Mouse (Mus musculus) limb, embryonic 11.5 days (tissue): Measurements from ENCODE around the gene Zfp609. TPM values are rescaled to one million over a fixed set of nuclear protein-coding genes. Genes with fewer than 3 reads are reported as not detected.

Experiments
- ATAC-seq: fragments of 200-750 bp; cut with Nextera tagmentation; 2 replicates; pipeline ENCODE4 v1.8.0; 2017; ENCODE audit warnings: low read depth; ENCODE audit not compliant: insufficient number of reproducible peaks, low FRiP score, low TSS enrichment
- DNase-seq: peaks from one replicate; pipeline ENCODE4 v3.0.0-alpha.2; 2015; ENCODE audit warnings: low spot score
- H3K27ac ChIP-seq: fragments of 300-500 bp; sonication (generic); replicated peaks from 2 replicates; pipeline ENCODE4 v1.5.1; 2014; ENCODE audit warnings: low read depth, mild to moderate bottlenecking, low read length
- H3K27me3 ChIP-seq: fragments of 300-500 bp; sonication (generic); 2 replicates; pipeline ENCODE4 v1.6.1; 2014; ENCODE audit warnings: mild to moderate bottlenecking, low read length, mixed read lengths; ENCODE audit not compliant: control insufficient read depth, insufficient read depth
- H3K36me3 ChIP-seq: fragments of 300-500 bp; sonication (generic); 2 replicates; pipeline ENCODE4 v1.6.1; 2014; ENCODE audit warnings: mild to moderate bottlenecking, low read length, moderate library complexity, mixed read lengths; ENCODE audit not compliant: control insufficient read depth, insufficient read depth
- H3K4me1 ChIP-seq: fragments of 300-500 bp; sonication (generic); 2 replicates; pipeline ENCODE4 v1.6.1; 2014; ENCODE audit warnings: low read length, mixed read lengths; ENCODE audit not compliant: control insufficient read depth, insufficient read depth
- H3K4me2 ChIP-seq: fragments of 300-500 bp; sonication (generic); 2 replicates; pipeline ENCODE4 v1.6.1; 2014; ENCODE audit warnings: low read depth, mild to moderate bottlenecking, moderate library complexity; ENCODE audit not compliant: severe bottlenecking
- H3K4me3 ChIP-seq: fragments of 300-500 bp; sonication (generic); 2 replicates; pipeline ENCODE4 v1.5.1; 2014; ENCODE audit warnings: low read depth, low read length
- H3K9ac ChIP-seq: fragments of 300-500 bp; sonication (generic); 2 replicates; pipeline ENCODE4 v1.6.1; 2014; ENCODE audit warnings: mild to moderate bottlenecking, low read length
- H3K9me3 ChIP-seq: fragments of 300-500 bp; sonication (generic); 2 replicates; pipeline ENCODE4 v1.6.1; 2016; ENCODE audit warnings: low read length; ENCODE audit not compliant: control insufficient read depth
- WGBS: fragments of 180-500 bp; shearing (Covaris S2); extraction: QIAGEN DNeasy Blood & Tissue Kit; methylation state at CpG from one replicate; pipeline ENCODE4 v1.1.7; 2014; 5-methylcytosine and 5-hydroxymethylcytosine counted together
- polyA plus RNA-seq: library from polyadenylated mRNA; unstranded; fragments of >200 nt; fragmentation: Nextera tagmentation; extraction: Ambion mirVana; gene quantifications from 2 replicates; pipeline ENCODE4 v1.2.1, GENCODE M21; 2014

Zfp609 gene
- polyA plus RNA-seq, 1 experiment from 2014 or later = 7.3 TPM

- no peaks in the 10 kb centered on the region for H3K9me3 ChIP-seq
- ATAC-seq (no peak), DNase-seq (no peak)
- H3K27ac ChIP-seq = no peak overlapping the region
- H3K36me3 ChIP-seq = no peaks in the 10 kb centered on the region
- H3K9ac ChIP-seq = no peak overlapping the region
- WGBS = 90% methylated on average over 3 of the region's 3 CpGs
- no peak overlapping the region for H3K4me3 ChIP-seq
- H3K4me1 ChIP-seq = 0 out of 2 replicates have a peak, but pooled peaks cover 3% of the 10 kb centered on the region
- H3K4me2 ChIP-seq = no peak overlapping the region
- no peaks in the 10 kb centered on the region for H3K27me3 ChIP-seq
Observed at GRCm38 (mm10) chr9:65752632-65753031, 74.7 kb downstream of the Zfp609 start.

- Histone ChIP-seq H3K36me3 (no peaks in the 10 kb centered on the region), H3K4me2 (no peak overlapping the region), H3K27ac (no peak overlapping the region), H3K27me3 (no peaks in the 10 kb centered on the region), H3K9ac (no peak overlapping the region), H3K4me3 (no peak overlapping the region), H3K4me1 (0 out of 2 replicates have a peak, but pooled peaks cover 3% of the 10 kb centered on the region), H3K9me3 (no peaks in the 10 kb centered on the region)
- DNase-seq (no peak), ATAC-seq (no peak)
- 95% methylated on average over 7 of the region's 7 CpGs for WGBS
Observed at GRCm38 (mm10) chr9:65751906-65752305, 75.5 kb downstream of the Zfp609 start.

GRCm38 (mm10) chr9:65748102-65748501, 79.3 kb downstream of the Zfp609 start:
- H3K9ac ChIP-seq = no peak overlapping the region
- H3K4me1 ChIP-seq = peaks cover 14% of the 10 kb centered on the region; the same call in 1 of the 2 replicates
- no peak overlapping the region; the same call in 1 of the 2 replicates for H3K27ac ChIP-seq
- H3K36me3 ChIP-seq = no peaks in the 10 kb centered on the region
- no peak overlapping the region for H3K4me2 ChIP-seq
- ATAC-seq (no peak), DNase-seq (peak; percentile 64)
- WGBS = 8% methylated on average over 4 of the region's 4 CpGs
- H3K27me3 ChIP-seq = no peaks in the 10 kb centered on the region
- H3K4me3 ChIP-seq = no peak overlapping the region
- no peaks in the 10 kb centered on the region for H3K9me3 ChIP-seq

GRCm38 (mm10) chr9:65746479-65746878, 80.9 kb downstream of the Zfp609 start:
- ATAC-seq = no peak
- no peak for DNase-seq
- H3K9ac ChIP-seq = no peak overlapping the region
- peaks cover 14% of the 10 kb centered on the region; the same call in 1 of the 2 replicates for H3K4me1 ChIP-seq
- H3K27ac ChIP-seq = no peak overlapping the region
- no peaks in the 10 kb centered on the region for H3K27me3 ChIP-seq
- no peaks in the 10 kb centered on the region for H3K36me3 ChIP-seq
- H3K4me3 ChIP-seq = no peak overlapping the region
- WGBS = 86% methylated on average over 2 of the region's 2 CpGs
- H3K9me3 ChIP-seq = no peaks in the 10 kb centered on the region
- no peak overlapping the region for H3K4me2 ChIP-seq

- DNase-seq (no peak), ATAC-seq (no peak)
- H3K9ac ChIP-seq = no peak overlapping the region
- no peak overlapping the region for H3K4me2 ChIP-seq
- H3K4me3 ChIP-seq = no peak overlapping the region
- peaks cover 14% of the 10 kb centered on the region; the same call in 1 of the 2 replicates for H3K4me1 ChIP-seq
- H3K27ac ChIP-seq = no peak overlapping the region
- H3K9me3 ChIP-seq = no peaks in the 10 kb centered on the region
- 65% methylated on average over 5 of the region's 5 CpGs for WGBS
- no peaks in the 10 kb centered on the region for H3K36me3 ChIP-seq
- H3K27me3 ChIP-seq = no peaks in the 10 kb centered on the region
Observed at GRCm38 (mm10) chr9:65745456-65745855, 81.9 kb downstream of the Zfp609 start.

GRCm38 (mm10) chr9:65744171-65745082, 82.9 kb downstream of the Zfp609 start:
- 55% methylated on average over 4 of the region's 4 CpGs for WGBS
- Histone ChIP-seq H3K4me3 (no peak overlapping the region), H3K9me3 (no peaks in the 10 kb centered on the region), H3K4me1 (peaks cover 14% of the 10 kb centered on the region; the same call in 1 of the 2 replicates), H3K4me2 (no peak overlapping the region), H3K27me3 (no peaks in the 10 kb centered on the region), H3K27ac (no peak overlapping the region), H3K36me3 (no peaks in the 10 kb centered on the region), H3K9ac (no peak overlapping the region)
- DNase-seq (no peak), ATAC-seq (no peak)

- no peak overlapping the region for H3K4me2 ChIP-seq
- no peak overlapping the region for H3K4me3 ChIP-seq
- H3K27me3 ChIP-seq = no peaks in the 10 kb centered on the region
- no peak overlapping the region for H3K9ac ChIP-seq
- ATAC-seq (no peak), DNase-seq (no peak)
- H3K9me3 ChIP-seq = no peaks in the 10 kb centered on the region
- no peak overlapping the region for H3K27ac ChIP-seq
- H3K4me1 ChIP-seq = peaks cover 14% of the 10 kb centered on the region; the same call in 1 of the 2 replicates
- no peaks in the 10 kb centered on the region; the same call in 1 of the 2 replicates for H3K36me3 ChIP-seq
Observed at GRCm38 (mm10) chr9:65743809-65744170, 83.6 kb downstream of the Zfp609 start.

- ATAC-seq = no peak
- H3K36me3 ChIP-seq = no peaks in the 10 kb centered on the region; the same call in 1 of the 2 replicates
- no peaks in the 10 kb centered on the region for H3K9me3 ChIP-seq
- H3K27ac ChIP-seq = no peak overlapping the region
- peaks cover 12% of the 10 kb centered on the region; the same call in 1 of the 2 replicates for H3K4me1 ChIP-seq
- no peak overlapping the region for H3K9ac ChIP-seq
- H3K4me2 ChIP-seq = no peak overlapping the region
- H3K4me3 ChIP-seq = no peak overlapping the region
- H3K27me3 ChIP-seq = no peaks in the 10 kb centered on the region
- no peak for DNase-seq
Observed at GRCm38 (mm10) chr9:65743322-65743721, 84.0 kb downstream of the Zfp609 start.
